Mouse (Mus musculus) urinary bladder, postnatal 36 days (tissue): ENCODE measurements at regions not wholly inside any gene's neighbourhood (a gene's known extent, or its start where the extent isn't known, plus 50 kb on each side); places are given as distances from the start of the nearest gene placed in this dataset.

Source experiments
- DNase-seq, 2 experiments: peaks; one replicate each; pipeline ENCODE4 v3.0.0; 2022; ENCODE audit warnings: low spot score in 2 of 2, mixed read lengths in 1 of 2

- DNase-seq: no peak
These were observed 492.5 kb upstream of the Nr5a2 start for GRCm38 (mm10) chr1:137452749-137453148.

GRCm38 (mm10) chr1:137446497-137446896 lies 486.2 kb upstream of the Nr5a2 start:
- no peak for DNase-seq

- no peak for DNase-seq
These were observed 467.9 kb upstream of the Nr5a2 start for GRCm38 (mm10) chr1:137428110-137428509.

GRCm38 (mm10) chr1:137418388-137418787 lies 458.1 kb upstream of the Nr5a2 start:
- DNase-seq: no peak

GRCm38 (mm10) chr1:137396736-137397135 lies 436.5 kb upstream of the Nr5a2 start:
- no peak for DNase-seq

- no peak for DNase-seq
These were observed 427.3 kb upstream of the Nr5a2 start for GRCm38 (mm10) chr1:137387509-137387908.

GRCm38 (mm10) chr1:137378072-137378985 lies 418.1 kb upstream of the Nr5a2 start:
- no peak for DNase-seq

GRCm38 (mm10) chr1:137376685-137377084 lies 416.4 kb upstream of the Nr5a2 start:
- DNase-seq: no peak

- no peak for DNase-seq
These were observed 414.4 kb upstream of the Nr5a2 start for GRCm38 (mm10) chr1:137374641-137375040.

GRCm38 (mm10) chr1:137373509-137374420 lies 413.5 kb upstream of the Nr5a2 start:
- DNase-seq: no peak

- no peak for DNase-seq
These were observed 412.0 kb upstream of the Nr5a2 start for GRCm38 (mm10) chr1:137372236-137372635.

GRCm38 (mm10) chr1:137364396-137364795 lies 404.1 kb upstream of the Nr5a2 start:
- DNase-seq: no peak

- DNase-seq: no peak
These were observed 403.7 kb upstream of the Nr5a2 start for GRCm38 (mm10) chr1:137363969-137364368.

- DNase-seq: no peak
These were observed 403.3 kb upstream of the Nr5a2 start for GRCm38 (mm10) chr1:137363561-137363960.

- no peak for DNase-seq
These were observed 400.7 kb upstream of the Nr5a2 start for GRCm38 (mm10) chr1:137360688-137361570.

- DNase-seq: no peak
These were observed 395.8 kb upstream of the Nr5a2 start for GRCm38 (mm10) chr1:137355941-137356512.

GRCm38 (mm10) chr1:137352390-137353027 lies 392.3 kb upstream of the Nr5a2 start:
- DNase-seq: no peak

- no peak for DNase-seq
These were observed 373.9 kb upstream of the Nr5a2 start for GRCm38 (mm10) chr1:137334137-137334536.

GRCm38 (mm10) chr1:137332108-137332769 lies 372.0 kb upstream of the Nr5a2 start:
- DNase-seq: no peak

GRCm38 (mm10) chr1:137331746-137332107 lies 371.5 kb upstream of the Nr5a2 start:
- DNase-seq: no peak
